Mouse (Mus musculus) liver, adult (tissue): ENCODE data around the gene Fam47e.

ENCODE experiments used
- GATA4 ChIP-seq: IDR thresholded peaks from 2 replicates; pipeline ENCODE4 v1.6.1; 2014; ENCODE audit warnings: mild to moderate bottlenecking, low read length; ENCODE audit not compliant: insufficient replicate concordance

Gene Fam47e

GRCm38 (mm10) chr5:92554891-92555511, at the start of gene Fam47e:
Gene Fam47e, plus strand, starts transcription at chr5:92555069.
- no peak for TF ChIP-seq GATA4

DNA sequence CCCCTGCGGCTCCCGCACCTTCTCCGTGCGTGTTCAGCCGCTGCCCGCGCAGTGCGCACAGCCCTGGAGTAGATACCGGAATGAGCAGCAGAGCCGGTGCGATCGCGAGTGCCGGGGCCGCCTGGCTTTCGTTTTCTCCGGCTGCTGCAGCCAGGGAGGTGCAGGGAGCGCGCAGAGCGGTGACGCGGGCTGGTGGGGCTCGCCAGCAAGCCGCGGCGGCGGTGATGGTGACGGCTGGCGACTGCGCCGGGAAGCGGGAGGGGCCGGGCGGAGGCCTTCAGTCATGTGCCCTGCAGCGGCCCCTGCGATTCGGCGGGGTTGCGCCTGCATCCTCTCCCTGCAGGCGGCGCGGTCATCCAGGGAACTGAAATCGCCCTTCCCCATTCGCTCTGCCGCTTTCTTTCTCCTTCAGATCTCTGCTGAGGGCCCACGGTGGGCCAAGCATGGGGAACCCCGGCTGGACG, 49.4 kb upstream of the Fam47e start:
- no peak; the same call in 1 of the 2 replicates for TF ChIP-seq GATA4

GRCm38 (mm10) chr5:92506301-92506729, 48.6 kb upstream of the Fam47e start:
- no peak for TF ChIP-seq GATA4

DNA sequence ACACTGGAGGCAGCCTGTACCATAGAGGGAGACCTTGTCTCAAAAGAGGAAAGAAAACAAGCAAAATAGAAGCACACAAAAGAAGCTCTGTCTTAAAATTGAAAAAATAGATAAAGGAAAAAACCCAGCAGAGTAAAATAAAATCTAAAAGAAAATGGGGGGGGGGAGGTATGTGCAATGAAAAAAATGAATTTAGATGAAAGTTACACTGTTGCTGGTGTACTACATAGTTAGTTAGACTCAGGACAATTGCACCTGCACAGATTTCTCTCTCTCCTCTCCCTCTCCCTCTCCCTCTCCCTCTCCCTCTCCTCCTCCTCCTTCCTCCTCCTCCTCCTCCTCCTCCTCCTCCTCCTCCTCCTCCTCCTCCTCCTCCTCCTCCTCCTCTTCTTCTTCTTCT, 48.1 kb upstream of the Fam47e start, which contains the start of gene Scarb2:
Gene Scarb2 (minus strand): TSS at position 101 of the 400 bp plus-strand sequence.
- no peak for TF ChIP-seq GATA4

DNA sequence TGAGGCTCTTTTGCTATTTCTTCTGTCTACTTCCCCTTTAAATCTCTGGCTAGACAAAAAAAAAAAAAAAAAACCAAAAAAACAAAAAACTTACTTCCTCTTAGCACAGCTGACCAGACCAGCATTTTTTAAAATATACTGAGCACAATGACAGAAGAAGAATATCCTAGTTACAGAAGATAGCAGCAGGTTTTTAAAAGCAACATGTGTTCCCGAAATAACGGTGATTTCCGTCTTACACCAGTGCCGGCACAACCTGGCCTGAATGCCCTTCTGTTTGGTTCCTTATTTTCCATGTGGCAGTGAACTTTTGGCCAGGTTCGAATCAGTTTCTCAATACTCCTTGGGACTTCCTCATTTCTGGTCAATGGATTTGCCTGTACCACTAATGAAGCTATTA, 46.0 kb upstream of the Fam47e start:
- TF ChIP-seq GATA4 = no peak

DNA sequence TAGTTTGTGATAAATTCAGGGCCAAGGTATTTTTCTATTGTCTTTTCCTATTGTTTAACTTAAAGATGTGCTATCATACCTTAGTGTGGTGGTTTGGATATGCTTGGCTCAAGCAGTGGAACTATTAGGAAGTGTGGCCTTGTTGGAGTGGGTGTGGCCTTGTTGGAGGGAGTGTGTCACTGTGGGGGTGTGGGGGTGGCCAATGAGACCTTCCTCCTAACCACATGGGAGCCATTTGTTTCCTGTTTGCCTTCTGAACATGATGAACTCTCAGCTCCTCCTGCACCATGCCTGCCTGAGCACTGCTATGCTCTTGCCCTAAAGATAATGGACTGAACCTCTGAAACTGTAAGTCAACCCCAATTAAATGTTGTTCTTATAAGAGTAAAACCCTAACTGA, 43.6 kb upstream of the Fam47e start:
- TF ChIP-seq GATA4 = no peak

GRCm38 (mm10) chr5:92512066-92512465, 42.8 kb upstream of the Fam47e start:
- TF ChIP-seq GATA4 = no peak

- no peak for TF ChIP-seq GATA4
These were observed 30.0 kb upstream of the Fam47e start for GRCm38 (mm10) chr5:92524821-92525258.

DNA sequence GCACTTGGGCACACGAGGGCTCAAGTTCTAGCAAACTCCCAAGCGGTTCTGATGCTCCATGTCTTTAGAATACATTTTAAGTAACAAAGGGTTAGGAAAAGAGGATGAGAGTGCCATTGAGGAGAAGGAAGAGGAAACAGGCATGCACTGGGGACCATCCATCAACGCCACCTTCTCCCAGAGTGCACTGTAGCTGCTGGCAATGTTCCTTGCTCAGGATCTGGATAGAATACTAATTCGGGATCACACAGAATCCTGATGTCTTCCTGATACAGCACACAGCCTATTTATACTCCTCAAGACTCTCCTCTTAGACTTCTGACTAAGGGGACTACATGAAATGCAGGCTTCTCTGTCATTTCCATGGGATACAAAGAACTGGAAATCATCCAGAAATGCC, 15.2 kb upstream of the Fam47e start:
- no peak for TF ChIP-seq GATA4

- TF ChIP-seq GATA4 = no peak
These were observed 2.3 kb upstream of the Fam47e start for GRCm38 (mm10) chr5:92552611-92553010.

- no peak for TF ChIP-seq GATA4
These were observed 930 bp upstream of the Fam47e start for GRCm38 (mm10) chr5:92553939-92554338.

- no peak for TF ChIP-seq GATA4
These were observed 426 bp upstream of the Fam47e start for GRCm38 (mm10) chr5:92554443-92554842.

GRCm38 (mm10) chr5:92555905-92556304, 1.0 kb downstream of the Fam47e start:
- TF ChIP-seq GATA4 = no peak

DNA sequence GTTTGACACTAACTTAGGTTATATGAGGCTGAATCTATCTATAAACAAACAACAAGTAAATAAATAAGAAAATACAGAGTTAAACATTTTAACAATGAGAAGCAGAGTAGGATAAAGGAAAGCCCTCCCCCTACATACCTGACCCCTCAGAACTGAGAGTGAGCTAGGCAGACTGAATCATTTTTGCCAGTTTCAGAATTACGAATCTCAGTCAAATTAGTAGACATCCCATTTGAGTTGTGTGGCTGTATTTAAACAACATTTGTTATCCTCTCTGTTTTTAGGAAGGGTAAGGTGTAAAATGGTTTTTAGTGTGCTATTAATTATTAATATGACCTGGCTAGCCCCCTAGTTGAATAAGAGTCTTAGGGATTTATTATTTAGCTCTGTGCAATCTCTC, 2.6 kb downstream of the Fam47e start:
- no peak for TF ChIP-seq GATA4

GRCm38 (mm10) chr5:92560201-92560600, 5.3 kb downstream of the Fam47e start:
- TF ChIP-seq GATA4 = no peak

GRCm38 (mm10) chr5:92562002-92562401, 7.1 kb downstream of the Fam47e start:
- no peak for TF ChIP-seq GATA4

DNA sequence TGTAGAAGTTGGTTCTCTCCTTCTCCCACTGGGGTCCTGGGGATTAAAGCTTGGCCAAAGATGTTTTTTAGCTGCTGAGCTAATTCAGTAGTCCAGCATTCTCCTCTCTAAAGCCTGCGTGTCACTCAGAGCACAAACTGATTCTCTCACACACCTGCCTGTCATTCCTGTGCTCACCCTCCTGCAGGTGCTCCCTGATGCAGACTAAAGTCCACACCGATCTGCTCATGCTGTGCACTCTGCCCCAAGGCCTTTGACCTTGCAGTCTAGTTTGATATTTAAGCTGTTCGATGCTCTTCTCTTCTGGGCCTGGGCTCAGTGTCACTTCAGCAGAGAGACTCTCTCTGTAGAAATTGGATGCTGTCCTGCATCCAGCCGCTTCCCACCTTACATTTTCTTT, 16.4 kb downstream of the Fam47e start:
- TF ChIP-seq GATA4 = peak; percentile 3; the same call in 1 of the 2 replicates

GRCm38 (mm10) chr5:92579559-92579958, 24.7 kb downstream of the Fam47e start:
- TF ChIP-seq GATA4 = no peak

DNA sequence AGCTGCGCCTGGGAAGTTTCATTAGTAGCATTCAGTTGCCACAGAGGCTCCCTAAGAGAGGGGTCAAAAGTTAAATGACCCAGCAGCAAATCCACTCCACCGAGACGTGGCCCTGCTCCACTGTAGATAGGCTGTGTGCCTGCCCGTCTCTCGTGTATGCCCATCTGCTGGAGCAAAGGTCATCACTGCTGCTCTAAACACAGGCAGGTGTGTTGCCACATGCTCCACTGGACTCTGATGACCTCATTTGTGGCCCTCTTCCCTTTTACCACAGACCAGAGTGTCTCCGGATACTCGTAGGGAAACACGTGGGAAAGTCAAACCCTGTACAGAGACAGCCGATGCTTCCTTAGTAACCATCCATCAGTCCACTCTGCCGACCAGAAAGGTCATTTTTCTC, 31.1 kb downstream of the Fam47e start:
- TF ChIP-seq GATA4 = peak; percentile 83; the same call in 1 of the 2 replicates
